Mouse (Mus musculus) bone marrow, adult 2 months (tissue): ENCODE measurements around the gene Abcb6.

ENCODE experiments used
- CTCF ChIP-seq: fragments of 200-500 bp; IDR thresholded peaks from 2 replicates; pipeline ENCODE4 v1.5.1; 2011; ENCODE audit warnings: low read length, control low read depth; ENCODE audit not compliant: control insufficient read depth, insufficient read depth
- POLR2A ChIP-seq: fragments of 200-500 bp; IDR thresholded peaks from 2 replicates; pipeline ENCODE4 v1.6.1; 2011; ENCODE audit warnings: low read depth, mild to moderate bottlenecking, control low read depth, low read length, borderline replicate concordance; ENCODE audit not compliant: control insufficient read depth

GRCm38 (mm10) chr1:75128641-75129040 is 51.6 kb downstream of the Abcb6 start:
- TF ChIP-seq CTCF, result no peak
- no peak for TF ChIP-seq POLR2A
